Mouse (Mus musculus) gastrocnemius, postnatal 36 days (tissue): Measurements from ENCODE around the gene Kin. TPM values are rescaled to one million over a fixed set of nuclear protein-coding genes. Genes with fewer than 3 reads are reported as not detected.
A peak's percentile ranks its signal among the peaks of the same experiment; 100 is the strongest.

Source experiments
- DNase-seq, 2 experiments: peaks; one replicate each; pipeline ENCODE4 v3.0.0; 2022
- intact Hi-C: fragments of 180-260 bp; cut with DNase I; formaldehyde crosslinking; loops from one replicate; pipeline ENCODE4 v1.15.1; 2025
- total RNA-seq, 2 experiments: library from RNA; stranded (reverse); gene quantifications; 2 replicates each; pipeline ENCODE4 v1.2.3; 2021

Gene Kin
- total RNA-seq, 2 experiments from 2014 or later: 4.4 to 5.4 TPM

DNA sequence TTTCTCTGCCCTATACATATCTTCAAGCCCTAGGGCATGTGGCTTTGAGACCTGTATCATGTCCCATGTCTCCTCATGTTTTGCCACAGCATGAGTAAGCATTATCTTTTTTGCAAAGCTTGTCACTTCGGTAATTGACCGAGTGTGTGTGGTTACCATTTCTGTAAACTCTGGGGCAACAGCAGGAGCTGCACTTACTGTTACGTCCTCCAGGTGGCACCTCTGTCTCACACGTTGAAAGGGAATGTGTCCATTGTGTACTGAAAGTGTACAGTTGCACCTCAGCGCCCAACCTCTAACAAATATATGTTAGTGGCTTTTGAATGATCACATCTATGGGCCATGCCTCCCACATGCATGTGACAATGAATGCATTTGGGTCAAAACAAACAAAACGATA lies 20.8 kb downstream of the Kin start:
- peak in 1 of 2 experiments; percentile 37 for DNase-seq
- intact Hi-C loops: loop anchor here (2.0 to 5.0 kb wide), 2 partner anchors 41 to 188 kb away; no protein-coding TSS in a partner anchor

DNA sequence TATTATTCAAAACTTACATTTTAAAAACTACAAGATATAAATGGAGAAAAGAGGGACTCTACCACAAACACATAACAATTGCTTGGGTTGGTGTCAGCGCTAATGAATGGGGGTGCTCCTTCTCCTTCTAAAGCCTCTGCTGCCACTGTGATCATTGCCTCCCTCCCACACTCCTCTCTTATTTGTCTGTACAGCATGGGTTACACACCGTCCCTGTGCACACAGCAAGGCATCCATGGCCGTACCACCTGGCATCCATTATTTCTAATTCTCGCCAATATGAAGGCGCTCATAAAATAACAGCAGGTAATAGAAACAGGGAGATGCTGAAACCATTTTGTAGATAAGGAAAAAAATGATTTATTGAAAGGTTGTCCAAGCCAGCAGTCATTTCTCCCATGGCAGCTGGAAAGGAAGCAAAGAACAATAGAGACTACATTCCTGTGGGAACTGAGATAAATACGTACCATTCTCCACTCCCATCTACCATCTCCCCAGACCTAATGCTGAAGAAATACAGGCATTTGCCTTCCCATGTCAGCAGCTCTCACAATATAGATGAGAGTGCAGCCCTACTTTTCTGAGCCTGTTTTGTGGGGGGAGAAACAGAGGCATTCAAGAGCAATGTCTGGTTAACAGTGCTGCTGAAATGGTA lies 28.3 kb downstream of the Kin start:
- no peak for DNase-seq
- intact Hi-C loops: no loop called here

DNA sequence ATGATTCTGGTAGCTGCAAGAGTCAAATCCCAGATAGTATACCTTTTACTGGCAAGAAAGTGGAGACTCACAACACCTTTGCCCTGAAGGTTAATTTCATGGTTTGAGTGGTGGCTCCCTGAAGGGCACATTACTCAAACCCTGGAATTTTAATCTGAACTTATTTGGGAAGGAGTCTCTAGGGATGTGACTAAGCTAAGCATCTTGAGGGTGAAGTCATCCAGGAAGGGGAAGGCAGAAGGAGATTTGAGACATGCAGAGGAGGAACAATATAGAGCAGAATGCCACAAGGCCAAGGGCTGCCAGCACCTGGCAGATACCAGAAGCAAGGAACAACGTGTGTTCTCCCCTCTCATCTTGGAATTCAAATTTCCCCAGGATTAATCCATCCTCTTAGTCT lies 38.4 kb downstream of the Kin start:
- no peak for DNase-seq

DNA sequence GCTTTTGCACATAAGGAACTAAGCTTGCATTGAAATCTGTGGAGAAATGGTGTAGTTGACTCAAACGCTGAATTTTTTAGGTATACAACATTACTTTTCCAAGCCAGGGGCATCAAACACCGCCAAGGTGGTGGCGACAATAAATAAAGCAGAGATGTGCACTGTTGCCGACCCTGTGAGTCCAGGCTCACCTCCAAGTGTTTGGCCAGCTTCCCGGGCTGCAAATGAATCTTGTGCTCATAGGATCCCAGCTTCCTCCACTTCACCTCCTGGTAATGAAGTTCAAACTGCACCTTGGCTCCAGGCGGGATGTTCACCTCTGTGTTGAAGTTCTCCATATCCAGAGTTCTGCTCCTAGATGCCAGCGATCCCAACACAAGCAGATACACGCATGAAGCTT lies 38.9 kb downstream of the Kin start:
- no peak for DNase-seq
- intact Hi-C loops: no loop called here

More for the DNA sequence above, 38.4 kb downstream of the Kin start:
- intact Hi-C loops: no loop called here

DNA sequence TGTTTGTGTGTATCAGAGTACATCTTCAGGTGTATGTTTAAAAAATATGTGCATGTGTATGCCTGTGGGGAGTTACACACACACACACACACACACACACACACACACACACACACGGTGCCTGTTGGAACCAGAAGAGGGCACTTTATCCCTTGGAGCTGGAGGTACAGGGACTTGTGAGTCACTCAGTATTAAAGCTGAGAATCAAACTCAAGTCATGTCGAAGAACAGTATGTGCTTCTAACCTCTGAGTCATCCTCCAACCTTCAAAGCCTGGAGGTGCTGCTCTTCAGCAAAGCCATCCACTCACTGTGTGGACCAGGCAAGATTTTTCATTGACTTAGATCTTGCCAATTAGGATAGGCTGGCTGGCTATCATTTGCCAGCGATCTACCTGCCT lies 41.4 kb downstream of the Kin start:
- DNase-seq: no peak
- intact Hi-C loops: no loop called here

DNA sequence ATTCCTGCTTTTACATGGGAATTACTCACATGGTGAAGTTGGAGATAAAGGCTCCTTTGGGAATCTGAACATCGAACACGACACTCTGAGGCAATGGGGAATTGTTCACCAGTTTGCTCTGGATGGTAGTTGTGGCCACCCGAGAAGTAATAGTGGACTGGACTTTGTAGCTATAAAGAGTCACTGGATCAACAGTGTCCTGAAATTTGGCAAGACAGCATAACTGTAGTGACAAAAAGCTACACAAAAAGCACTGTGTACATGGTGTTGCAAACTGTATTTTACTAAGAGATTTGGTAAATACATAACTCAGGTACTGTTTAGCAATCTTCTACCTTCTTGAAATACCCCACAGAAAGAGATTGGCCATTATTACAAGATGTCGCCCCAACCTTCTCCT lies 45.7 kb downstream of the Kin start:
- no peak for DNase-seq
- intact Hi-C loops: no loop called here

DNA sequence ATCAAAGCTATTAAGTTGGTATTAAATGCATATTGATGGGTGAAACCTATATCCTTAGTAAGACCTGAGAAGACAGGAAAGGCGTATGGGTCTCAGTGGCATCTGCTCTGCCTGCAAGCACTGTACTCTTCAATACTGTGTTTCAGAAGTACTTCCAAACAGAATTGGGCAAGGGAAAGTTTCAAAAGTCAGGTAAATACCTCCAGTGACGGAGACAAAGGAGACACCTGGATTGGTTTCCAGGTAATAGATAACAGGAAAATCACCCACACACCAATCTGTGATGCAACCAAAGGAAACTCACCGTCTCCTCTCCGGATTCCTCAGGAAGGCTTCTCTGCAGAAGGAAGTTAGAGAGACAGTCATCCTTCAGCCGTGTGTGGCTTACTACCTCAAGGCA lies 47.1 kb downstream of the Kin start:
- DNase-seq: no peak
- intact Hi-C loops: no loop called here

DNA sequence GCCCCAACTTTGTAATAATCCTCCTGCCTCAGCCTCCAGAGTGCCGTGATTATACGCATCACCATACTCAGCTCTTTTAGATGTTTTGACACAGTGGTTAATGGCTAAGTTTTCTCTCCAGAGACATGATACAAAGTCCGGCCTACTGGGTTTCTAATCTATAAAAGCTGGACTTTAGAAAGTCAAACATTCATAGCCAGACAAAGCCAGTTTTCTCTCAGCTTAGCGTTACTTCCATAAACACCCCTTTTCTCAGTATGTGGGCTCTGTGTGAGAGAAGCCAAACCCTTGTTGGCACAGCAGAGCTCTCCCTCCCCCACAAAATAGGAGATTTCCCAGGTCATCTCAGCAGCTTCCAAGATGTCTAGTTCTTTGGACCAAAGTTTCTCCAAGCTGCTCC lies 48.2 kb downstream of the Kin start:
- DNase-seq: no peak
- intact Hi-C loops: no loop called here

DNA sequence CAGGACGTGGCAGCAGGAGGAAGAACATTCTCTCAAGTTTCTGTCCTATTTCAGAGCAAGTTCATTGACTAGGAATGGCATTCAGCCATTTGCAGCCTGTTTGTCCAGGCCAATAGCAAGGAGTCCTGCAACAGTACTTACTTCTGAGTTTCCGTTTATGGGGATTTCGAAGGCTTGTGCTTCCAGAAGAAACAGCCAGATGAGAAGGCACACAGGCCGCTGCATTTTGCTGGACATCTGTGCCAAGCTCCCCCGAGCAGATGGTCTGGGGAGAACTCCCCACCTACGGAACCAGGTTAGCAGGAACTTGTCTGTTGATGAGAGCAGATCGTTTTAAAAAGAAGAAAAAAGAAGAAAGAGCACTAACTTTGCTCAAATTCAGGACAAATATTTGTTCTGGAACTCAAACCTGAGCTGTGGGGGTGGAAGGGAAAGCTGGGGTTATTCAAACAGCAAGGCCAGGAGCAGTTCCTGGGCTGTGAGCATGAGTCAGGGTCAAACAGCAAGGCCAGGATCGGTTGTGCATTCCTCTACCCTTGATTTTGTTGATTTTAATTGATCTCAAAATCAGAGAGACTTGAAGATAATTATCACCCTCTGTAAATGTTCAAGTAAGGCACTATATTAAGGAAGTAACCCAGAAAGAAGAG lies 50.1 kb downstream of the Kin start:
- no peak for DNase-seq
- intact Hi-C loops: no loop called here

DNA sequence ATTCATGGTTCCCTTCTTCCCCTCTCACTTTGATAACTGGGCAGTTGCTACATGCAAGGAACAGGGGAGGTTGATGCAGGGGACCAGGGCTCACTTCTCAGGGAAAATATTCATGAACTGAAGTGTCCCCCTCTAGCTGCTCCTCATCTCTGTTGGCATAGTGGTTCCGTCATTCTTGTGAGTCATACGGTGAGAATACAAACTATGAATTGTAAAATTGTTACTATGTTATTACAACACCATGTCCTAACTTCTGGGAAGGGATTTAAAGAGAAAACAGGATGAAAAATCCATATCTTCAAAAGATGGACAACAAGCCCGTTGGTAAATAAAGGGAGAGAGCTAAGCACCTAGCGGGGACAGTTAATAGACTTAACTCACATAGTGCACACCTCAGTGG lies 50.9 kb downstream of the Kin start, which contains the start of gene Itih2:
Gene Itih2, minus strand, starts transcription at position 101 of the 400 bp plus-strand sequence.
- no peak for DNase-seq
- intact Hi-C loops: no loop called here

DNA sequence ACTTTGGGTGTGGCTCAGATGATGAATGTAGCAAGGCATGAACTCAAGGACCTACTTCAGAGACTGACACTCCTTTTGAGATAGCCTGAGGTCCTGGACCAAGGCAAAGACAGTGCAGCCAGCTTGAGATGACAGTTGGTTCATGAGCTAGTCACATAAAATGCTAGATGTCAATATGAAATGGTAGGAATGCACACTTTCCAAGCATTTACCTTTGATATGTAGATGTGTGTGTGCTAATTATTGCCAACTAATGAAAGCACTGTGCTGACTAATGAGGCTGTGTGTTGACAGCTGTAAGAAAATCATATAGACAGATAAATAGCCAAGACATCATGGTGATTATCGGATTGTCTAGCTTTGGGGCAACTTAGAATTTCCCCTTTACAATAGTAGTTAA lies 51.7 kb downstream of the Kin start:
- intact Hi-C loops: no loop called here
- no peak for DNase-seq

DNA sequence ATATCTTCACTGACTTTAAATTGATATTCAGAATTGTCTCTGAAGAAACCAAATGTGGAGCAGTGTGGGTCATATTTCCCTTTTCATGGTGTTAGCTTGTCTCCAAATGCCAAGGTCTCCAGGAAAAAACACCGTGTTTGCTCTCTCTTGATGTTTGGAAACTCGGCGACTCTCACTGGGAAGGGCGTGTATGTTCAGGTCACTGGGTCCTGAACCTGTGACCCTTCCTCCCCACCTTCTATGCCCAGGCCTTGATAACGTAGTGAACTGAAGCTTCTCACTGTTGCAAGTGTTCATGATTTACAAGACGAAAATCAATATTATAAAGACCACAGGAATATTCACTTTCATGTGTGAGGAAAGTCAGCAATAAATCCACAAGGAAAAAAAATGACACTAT lies 53.5 kb downstream of the Kin start:
- DNase-seq: no peak
- intact Hi-C loops: no loop called here

DNA sequence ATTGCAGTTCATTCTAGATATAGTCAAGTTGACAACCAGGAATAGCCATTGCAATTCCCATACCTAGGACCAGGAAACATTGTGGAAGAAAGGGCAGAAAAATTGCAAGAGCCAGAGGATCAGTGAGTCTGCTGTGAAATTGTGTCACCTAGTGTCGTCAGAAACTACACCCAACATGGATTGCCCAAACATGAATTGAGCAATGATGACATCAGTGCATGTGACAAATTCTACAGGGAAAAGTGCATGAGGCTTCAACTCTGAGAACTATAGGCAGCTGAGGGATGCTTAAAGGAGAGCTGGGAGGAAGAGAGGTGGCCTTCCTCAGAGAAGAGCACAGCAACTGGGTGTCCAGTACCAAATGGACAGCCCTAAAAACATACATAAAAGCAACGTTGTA lies 56.9 kb downstream of the Kin start:
- intact Hi-C loops: no loop called here
- no peak for DNase-seq

DNA sequence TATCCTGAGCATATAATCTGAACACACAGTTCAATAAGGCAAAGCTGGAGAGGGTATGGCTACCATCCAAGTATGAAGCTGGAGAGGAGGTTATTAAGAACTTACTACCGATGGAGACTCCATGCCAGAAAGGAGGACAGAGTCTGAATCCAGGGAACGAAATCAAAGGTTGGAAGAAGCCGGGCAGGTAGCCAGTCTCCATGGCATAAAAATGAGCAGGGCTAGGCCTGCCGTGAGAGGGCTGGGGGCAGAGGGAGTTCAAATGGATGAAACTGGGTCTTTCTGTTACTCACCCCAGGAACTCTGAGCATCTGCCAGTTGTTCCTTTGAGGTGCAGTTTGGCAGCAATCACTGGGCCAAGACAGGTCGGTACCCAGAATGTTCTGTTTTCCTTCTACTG lies 60.1 kb downstream of the Kin start:
- no peak for DNase-seq
- intact Hi-C loops: loop anchor here (5.0 kb wide), 1 partner anchor 38 kb away; no protein-coding TSS in a partner anchor

Other genes starting within 250 kb of the Kin start
- gene 4930412O13Rik, start 199.3 kb upstream of the Kin start, total RNA-seq: not detected
- gene 9230102O04Rik, start 191.1 kb upstream of the Kin start, total RNA-seq: not detected
- under 1 TPM; 0.57 to 0.92 TPM for gene Gata3, start 190.6 kb upstream of the Kin start, total RNA-seq
- gene Taf3, start 32.0 kb upstream of the Kin start, total RNA-seq: 1 to 10 TPM; 6.3 to 7.7 TPM
- gene Atp5c1, start 83 bp upstream of the Kin start, total RNA-seq: 100 to 1,000 TPM; 760 to 854 TPM
- gene Itih2, start 50.8 kb downstream of the Kin start, total RNA-seq: under 1 TPM; 0.36 to 0.69 TPM
- gene Itih5, start 73.0 kb downstream of the Kin start, total RNA-seq: 10 to 100 TPM; 13.0 to 14.2 TPM